Mouse (Mus musculus) testis, adult 2 months (tissue): ENCODE measurements around the gene Trp53bp1.

ENCODE experiments used
- CTCF ChIP-seq: fragments of 200-500 bp; IDR thresholded peaks from 2 replicates; pipeline ENCODE4 v1.5.1; 2012; ENCODE audit warnings: low read depth, mild to moderate bottlenecking, inconsistent platforms, low read length, moderate library complexity; ENCODE audit not compliant: control insufficient read depth, insufficient read depth, insufficient replicate concordance
- POLR2A ChIP-seq: fragments of 200-500 bp; IDR thresholded peaks from 2 replicates; pipeline ENCODE4 v1.6.1; 2012; ENCODE audit warnings: low read depth, mild to moderate bottlenecking, inconsistent platforms, low read length, moderate library complexity; ENCODE audit not compliant: control insufficient read depth

DNA sequence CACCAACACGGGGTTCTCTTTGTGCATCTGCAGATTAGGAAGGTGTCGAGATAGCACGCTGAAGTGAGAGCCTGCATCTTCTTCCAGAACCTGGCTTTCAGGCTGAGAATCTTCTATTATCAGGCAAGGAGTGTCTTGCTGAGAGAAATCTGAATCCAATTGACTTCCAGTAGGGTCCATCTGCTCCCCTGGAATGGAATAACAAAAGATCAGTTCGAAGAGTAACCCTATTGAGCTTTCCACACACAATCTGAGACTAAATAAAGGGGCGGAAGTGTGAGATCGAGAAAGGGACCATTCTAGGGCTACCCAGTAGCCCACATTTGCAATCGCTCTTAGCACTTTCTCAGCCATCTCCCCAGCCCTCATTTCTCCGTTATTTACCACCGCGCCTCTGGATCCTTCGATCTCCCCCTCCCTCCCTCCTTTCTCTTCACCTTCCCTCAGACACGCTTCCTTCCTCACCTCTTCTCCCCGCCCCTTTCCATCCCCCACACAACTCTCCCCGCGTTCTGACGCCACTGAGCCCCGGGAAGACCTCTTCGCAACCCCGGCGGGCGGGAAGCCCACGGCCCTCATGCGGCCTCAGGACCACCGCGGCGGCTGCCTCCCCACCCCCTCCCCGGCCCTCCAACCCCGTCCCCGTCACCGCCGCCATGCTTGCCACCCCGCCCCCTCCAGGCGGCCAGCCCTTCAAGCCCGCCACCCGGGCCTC, 529 bp downstream of the Trp53bp1 start:
- TF ChIP-seq CTCF = no peak
- no peak for TF ChIP-seq POLR2A
